Mouse (Mus musculus) lung, postnatal 0 days (tissue): ENCODE measurements around the gene Rpl22.
A peak's percentile ranks its signal among the peaks of the same experiment; 100 is the strongest.

ENCODE experiments used
- CTCF ChIP-seq: IDR thresholded peaks from 2 replicates; pipeline ENCODE4 v1.5.1; 2016; ENCODE audit warnings: antibody characterized with exemption, mild to moderate bottlenecking
- EP300 ChIP-seq: IDR thresholded peaks from 2 replicates; pipeline ENCODE4 v1.6.1; 2016; ENCODE audit warnings: antibody characterized with exemption, mild to moderate bottlenecking, control low read depth

GRCm38 (mm10) chr4:152276389-152277347 lies 48.9 kb upstream of the Rpl22 start:
- no peak for TF ChIP-seq EP300
- TF ChIP-seq CTCF = peak; percentile 77
